Mouse (Mus musculus) liver, postnatal 0 days (tissue): Measurements from ENCODE around the gene Nfe2l2. TPM values are rescaled to one million over a fixed set of nuclear protein-coding genes. Genes with fewer than 3 reads are reported as not detected.
"Not testable (repeated sequence)": the region's sequence is repeated elsewhere in the genome, so short reads cannot be mapped to it uniquely, and the experiment has no call there.

Experiments
- ATAC-seq: fragments of 200-750 bp; cut with Nextera tagmentation; 2 replicates; pipeline ENCODE4 v1.8.0; 2017; ENCODE audit warnings: mild to moderate bottlenecking, moderate library complexity
- DNase-seq: peaks from one replicate; pipeline ENCODE4 v3.0.0-alpha.2; 2016
- H3K27ac ChIP-seq: fragments of 300-500 bp; sonication (generic); 2 replicates; pipeline ENCODE4 v1.5.1; 2014; ENCODE audit warnings: antibody characterized with exemption, moderate library complexity, mild to moderate bottlenecking, low read depth
- H3K27me3 ChIP-seq: fragments of 300-500 bp; sonication (generic); 2 replicates; pipeline ENCODE4 v1.6.1; 2014; ENCODE audit warnings: low read length, control low read depth, mixed read lengths; ENCODE audit not compliant: insufficient read depth
- H3K36me3 ChIP-seq: fragments of 300-500 bp; sonication (generic); replicated peaks from 2 replicates; pipeline ENCODE4 v1.6.1; 2014; ENCODE audit warnings: mild to moderate bottlenecking, control low read depth, low read length, moderate library complexity, mixed read lengths; ENCODE audit not compliant: insufficient read depth
- H3K4me1 ChIP-seq: fragments of 300-500 bp; sonication (generic); 2 replicates; pipeline ENCODE4 v1.6.1; 2014; ENCODE audit warnings: antibody characterized with exemption, mild to moderate bottlenecking, control low read depth; ENCODE audit not compliant: insufficient read depth
- H3K4me2 ChIP-seq: fragments of 300-500 bp; sonication (generic); 2 replicates; pipeline ENCODE4 v1.6.1; 2014; ENCODE audit warnings: low read depth, mild to moderate bottlenecking, low read length, moderate library complexity, mixed read lengths
- H3K4me3 ChIP-seq: fragments of 300-500 bp; sonication (generic); 2 replicates; pipeline ENCODE4 v1.5.1; 2014; ENCODE audit warnings: low read depth, low read length
- H3K9ac ChIP-seq: fragments of 300-500 bp; sonication (generic); replicated peaks from 2 replicates; pipeline ENCODE4 v1.6.1; 2014; ENCODE audit warnings: mild to moderate bottlenecking, moderate library complexity
- H3K9me3 ChIP-seq: fragments of 300-500 bp; sonication (generic); 2 replicates; pipeline ENCODE4 v1.6.1; 2016; ENCODE audit warnings: mild to moderate bottlenecking, control low read depth, low read length, mixed read lengths
- CTCF ChIP-seq: sonication (generic); IDR thresholded peaks from 2 replicates; pipeline ENCODE4 v1.5.1; 2016; ENCODE audit warnings: antibody characterized with exemption, low read depth
- EP300 ChIP-seq: IDR thresholded peaks from 2 replicates; pipeline ENCODE4 v1.6.1; 2016; ENCODE audit warnings: antibody characterized with exemption, low read depth, mild to moderate bottlenecking
- WGBS: fragments of 180-500 bp; shearing (Covaris S2); extraction: QIAGEN DNeasy Blood & Tissue Kit; methylation state at CpG from one replicate; pipeline ENCODE4 v1.1.7; 2014; ENCODE audit not compliant: insufficient replicate concordance; 5-methylcytosine and 5-hydroxymethylcytosine counted together
- polyA plus RNA-seq: library from polyadenylated mRNA; unstranded; fragments of >200 nt; fragmentation: Nextera tagmentation; extraction: Ambion mirVana; gene quantifications from 2 replicates; pipeline ENCODE4 v1.2.1, GENCODE M21; 2015

Nfe2l2 gene
- polyA plus RNA-seq, 1 experiment from 2014 or later, result 58.7 TPM

DNA sequence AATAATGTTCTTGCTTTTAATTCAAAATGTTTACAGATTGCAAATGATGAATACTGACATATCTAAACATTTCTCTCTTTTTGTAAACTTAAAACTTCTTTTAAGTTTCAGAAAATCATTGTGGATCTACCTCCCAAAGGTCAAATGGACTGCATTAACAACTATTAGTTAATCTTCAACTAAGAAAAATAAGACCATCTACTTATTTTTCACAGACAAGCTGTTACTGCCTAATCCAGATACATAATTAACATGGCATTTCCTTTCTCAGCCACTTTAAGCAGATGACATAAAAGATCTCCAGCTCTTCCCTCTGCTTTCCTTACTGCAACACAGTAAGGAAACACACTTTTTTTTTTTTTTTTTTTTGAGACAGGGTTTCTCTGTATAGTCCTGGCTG is 67.1 kb downstream of the Nfe2l2 start:
- Histone ChIP-seq H3K27ac (peak overlapping the region; percentile 94), H3K4me3 (no peak overlapping the region), H3K36me3 (no peaks in the 10 kb centered on the region), H3K4me2 (no peak overlapping the region), H3K9me3 (no peaks in the 10 kb centered on the region), H3K4me1 (peaks cover 23% of the 10 kb centered on the region), H3K27me3 (no peaks in the 10 kb centered on the region), H3K9ac (no peak overlapping the region)
- TF ChIP-seq EP300 (no peak), CTCF (no peak)
- ATAC-seq, result no peak
- no peak for DNase-seq

- not testable (repeated sequence) for DNase-seq, H3K9me3 ChIP-seq, ATAC-seq, H3K4me3 ChIP-seq, H3K4me2 ChIP-seq, H3K9ac ChIP-seq, H3K27me3 ChIP-seq, H3K36me3 ChIP-seq
- Histone ChIP-seq H3K4me1 (peaks cover 23% of the 10 kb centered on the region), H3K27ac (peak overlapping the region; percentile 69)
- WGBS, result 81% methylated on average over 2 of the region's 2 CpGs
Measured at GRCm38 (mm10) chr2:75637055-75637304, 67.5 kb downstream of the Nfe2l2 start.

- Histone ChIP-seq H3K9ac (no peak overlapping the region; the same call in 1 of the 2 replicates), H3K4me3 (no peak overlapping the region), H3K36me3 (no peaks in the 10 kb centered on the region), H3K4me2 (no peak overlapping the region), H3K9me3 (no peaks in the 10 kb centered on the region), H3K27me3 (no peaks in the 10 kb centered on the region), H3K27ac (peak overlapping the region; percentile 69), H3K4me1 (peaks cover 23% of the 10 kb centered on the region)
- 52% methylated on average over 6 of the region's 6 CpGs for WGBS
- DNase-seq (peak; percentile 63), ATAC-seq (peak; percentile 38)
- TF ChIP-seq EP300 (no peak), CTCF (peak; percentile 74)
Measured at GRCm38 (mm10) chr2:75636261-75637054, 68.0 kb downstream of the Nfe2l2 start.

DNA sequence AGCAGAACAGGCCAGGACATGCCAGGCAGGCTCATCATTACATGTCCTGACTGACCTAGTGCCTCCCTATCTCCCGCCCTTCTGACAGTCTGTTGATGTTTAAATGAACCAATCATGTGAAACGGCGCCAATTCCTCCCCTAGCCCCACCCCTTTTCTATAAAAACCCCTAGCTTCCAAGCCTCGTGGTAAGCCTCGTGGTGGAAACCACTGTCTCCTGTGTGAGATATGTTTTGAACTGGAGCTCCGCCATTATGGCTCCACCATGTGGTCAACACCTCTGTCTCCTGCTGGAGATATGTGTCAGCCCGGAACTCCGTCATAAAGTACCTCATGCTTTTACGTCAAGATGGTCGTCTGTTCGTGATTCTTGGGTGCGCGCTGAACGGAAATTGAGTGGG is 70.0 kb downstream of the Nfe2l2 start:
- H3K36me3 ChIP-seq, H3K9ac ChIP-seq, DNase-seq, H3K4me2 ChIP-seq, H3K9me3 ChIP-seq, H3K27me3 ChIP-seq, ATAC-seq, H3K4me3 ChIP-seq, H3K27ac ChIP-seq: not testable (repeated sequence)
- TF ChIP-seq CTCF, result 0 out of 2 replicates have a peak, but pooled peaks have one; percentile 18
- WGBS, result 79% methylated on average over 14 of the region's 14 CpGs
- H3K4me1 ChIP-seq, result peaks cover 23% of the 10 kb centered on the region

GRCm38 (mm10) chr2:75633784-75634183 is 70.7 kb downstream of the Nfe2l2 start:
- Histone ChIP-seq H3K9ac (no peak overlapping the region), H3K36me3 (no peaks in the 10 kb centered on the region), H3K4me2 (no peak overlapping the region), H3K4me3 (no peak overlapping the region), H3K4me1 (peaks cover 23% of the 10 kb centered on the region), H3K27ac (peak overlapping the region; percentile 80), H3K27me3 (no peaks in the 10 kb centered on the region), H3K9me3 (no peaks in the 10 kb centered on the region)
- TF ChIP-seq CTCF (no peak), EP300 (no peak)
- WGBS, result 77% methylated on average over 5 of the region's 5 CpGs
- DNase-seq, result peak; percentile 37
- ATAC-seq, result no peak

GRCm38 (mm10) chr2:75633381-75633780 is 71.1 kb downstream of the Nfe2l2 start:
- Histone ChIP-seq H3K27ac (peak overlapping the region; percentile 80), H3K9ac (no peak overlapping the region), H3K4me3 (no peak overlapping the region), H3K9me3 (no peaks in the 10 kb centered on the region), H3K36me3 (no peaks in the 10 kb centered on the region), H3K4me2 (no peak overlapping the region), H3K4me1 (peaks cover 23% of the 10 kb centered on the region), H3K27me3 (no peaks in the 10 kb centered on the region)
- WGBS, result 68% methylated on average over 6 of the region's 6 CpGs
- TF ChIP-seq EP300, result no peak
- no peak for TF ChIP-seq CTCF
- no peak for DNase-seq
- no peak for ATAC-seq

- TF ChIP-seq CTCF (no peak), EP300 (no peak)
- peaks cover 23% of the 10 kb centered on the region for H3K4me1 ChIP-seq
- DNase-seq (no peak), ATAC-seq (peak; percentile 89)
- no peak overlapping the region for H3K4me2 ChIP-seq
- H3K9me3 ChIP-seq, result no peaks in the 10 kb centered on the region
- H3K9ac ChIP-seq, result no peak overlapping the region
- peak overlapping the region; percentile 80 for H3K27ac ChIP-seq
- H3K27me3 ChIP-seq, result no peaks in the 10 kb centered on the region
- WGBS, result 66% methylated on average over 12 of the region's 12 CpGs
- H3K4me3 ChIP-seq, result no peak overlapping the region
- no peaks in the 10 kb centered on the region for H3K36me3 ChIP-seq
Measured at GRCm38 (mm10) chr2:75632721-75633181, 71.7 kb downstream of the Nfe2l2 start.
